Mouse (Mus musculus): ENCODE measurements around the gene Cck. TPM values are rescaled to one million over a fixed set of nuclear protein-coding genes. Genes with fewer than 3 reads are reported as not detected.

Gene Cck
- total RNA-seq (2017) = not detected in 2 replicates

- no peak for ATAC-seq (ENCODE audit: extremely low read depth, insufficient number of reproducible peaks, low FRiP score, poor library complexity, severe bottlenecking)
Observed at GRCm38 (mm10) chr9:121495529-121495928, at the start of gene Cck. TSS of gene Cck (minus strand) at chr9:121495694.

- ATAC-seq (ENCODE audit: extremely low read depth, insufficient number of reproducible peaks, low FRiP score, poor library complexity, severe bottlenecking) = no peak
Observed at GRCm38 (mm10) chr9:121541530-121541929, 46.0 kb upstream of the Cck start.

GRCm38 (mm10) chr9:121532626-121533025 is 37.1 kb upstream of the Cck start:
- ATAC-seq (ENCODE audit: extremely low read depth, insufficient number of reproducible peaks, low FRiP score, poor library complexity, severe bottlenecking) = no peak

GRCm38 (mm10) chr9:121528605-121529357 is 33.3 kb upstream of the Cck start:
- no peak for ATAC-seq (ENCODE audit: extremely low read depth, insufficient number of reproducible peaks, low FRiP score, poor library complexity, severe bottlenecking)

GRCm38 (mm10) chr9:121526171-121526570 is 30.7 kb upstream of the Cck start:
- no peak for ATAC-seq (ENCODE audit: extremely low read depth, insufficient number of reproducible peaks, low FRiP score, poor library complexity, severe bottlenecking)

GRCm38 (mm10) chr9:121520047-121520446 is 24.6 kb upstream of the Cck start:
- no peak for ATAC-seq (ENCODE audit: extremely low read depth, insufficient number of reproducible peaks, low FRiP score, poor library complexity, severe bottlenecking)

- ATAC-seq (ENCODE audit: extremely low read depth, insufficient number of reproducible peaks, low FRiP score, poor library complexity, severe bottlenecking) = no peak
Observed at GRCm38 (mm10) chr9:121514462-121514861, 19.0 kb upstream of the Cck start.

GRCm38 (mm10) chr9:121511911-121512310 is 16.4 kb upstream of the Cck start:
- no peak for ATAC-seq (ENCODE audit: extremely low read depth, insufficient number of reproducible peaks, low FRiP score, poor library complexity, severe bottlenecking)

GRCm38 (mm10) chr9:121506478-121507180 is 11.1 kb upstream of the Cck start:
- ATAC-seq (ENCODE audit: extremely low read depth, insufficient number of reproducible peaks, low FRiP score, poor library complexity, severe bottlenecking) = no peak

- ATAC-seq (ENCODE audit: extremely low read depth, insufficient number of reproducible peaks, low FRiP score, poor library complexity, severe bottlenecking) = no peak
Observed at GRCm38 (mm10) chr9:121505346-121505745, 9.9 kb upstream of the Cck start.

- no peak for ATAC-seq (ENCODE audit: extremely low read depth, insufficient number of reproducible peaks, low FRiP score, poor library complexity, severe bottlenecking)
Observed at GRCm38 (mm10) chr9:121496102-121496501, 608 bp upstream of the Cck start.

GRCm38 (mm10) chr9:121494006-121494767 is 1.3 kb downstream of the Cck start:
- ATAC-seq (ENCODE audit: extremely low read depth, insufficient number of reproducible peaks, low FRiP score, poor library complexity, severe bottlenecking) = no peak

GRCm38 (mm10) chr9:121491592-121492240 is 3.8 kb downstream of the Cck start:
- no peak for ATAC-seq (ENCODE audit: extremely low read depth, insufficient number of reproducible peaks, low FRiP score, poor library complexity, severe bottlenecking)

- ATAC-seq (ENCODE audit: extremely low read depth, insufficient number of reproducible peaks, low FRiP score, poor library complexity, severe bottlenecking) = no peak
Observed at GRCm38 (mm10) chr9:121487216-121487615, 8.3 kb downstream of the Cck start.

GRCm38 (mm10) chr9:121479453-121479852 is 16.0 kb downstream of the Cck start:
- ATAC-seq (ENCODE audit: extremely low read depth, insufficient number of reproducible peaks, low FRiP score, poor library complexity, severe bottlenecking) = peak; percentile 15; the same call in 1 of the 2 replicates

- ATAC-seq (ENCODE audit: extremely low read depth, insufficient number of reproducible peaks, low FRiP score, poor library complexity, severe bottlenecking) = no peak
Observed at GRCm38 (mm10) chr9:121477305-121477911, 18.1 kb downstream of the Cck start.

- ATAC-seq (ENCODE audit: extremely low read depth, insufficient number of reproducible peaks, low FRiP score, poor library complexity, severe bottlenecking) = no peak
Observed at GRCm38 (mm10) chr9:121475488-121476452, 19.7 kb downstream of the Cck start.

GRCm38 (mm10) chr9:121474771-121475170 is 20.7 kb downstream of the Cck start:
- ATAC-seq (ENCODE audit: extremely low read depth, insufficient number of reproducible peaks, low FRiP score, poor library complexity, severe bottlenecking) = no peak

Data from neutrophil, adult 5-6 weeks (primary cell).